Mouse (Mus musculus) liver, adult 2 months (tissue): ENCODE data around the gene Med21. TPM values are rescaled to one million over a fixed set of nuclear protein-coding genes. Genes with fewer than 3 reads are reported as not detected.
A peak's percentile ranks its signal among the peaks of the same experiment; 100 is the strongest.

ENCODE experiments used
- DNase-seq: peaks from one replicate; pipeline ENCODE4 v3.0.0-alpha.2; 2011; ENCODE audit warnings: low read depth, low spot score; ENCODE audit errors: extremely low read depth
- H3K27ac ChIP-seq: fragments of 200-500 bp; replicated peaks from 2 replicates; pipeline ENCODE4 v1.5.1; 2012; ENCODE audit warnings: low read depth, mild to moderate bottlenecking, control low read depth, inconsistent platforms, low read length; ENCODE audit not compliant: insufficient read depth
- H3K27me3 ChIP-seq: fragments of 200-500 bp; 2 replicates; pipeline ENCODE4 v1.6.1; 2012; ENCODE audit warnings: mild to moderate bottlenecking, moderate library complexity, low read length, inconsistent platforms; ENCODE audit not compliant: control insufficient read depth, insufficient read depth
- H3K36me3 ChIP-seq: fragments of 200-500 bp; 2 replicates; pipeline ENCODE4 v1.6.1; 2012; ENCODE audit warnings: low read length, inconsistent platforms; ENCODE audit not compliant: control insufficient read depth, insufficient read depth
- H3K4me1 ChIP-seq: fragments of 200-500 bp; 2 replicates; pipeline ENCODE4 v1.6.1; 2011; ENCODE audit warnings: low read length; ENCODE audit not compliant: control insufficient read depth, insufficient read depth
- H3K4me3 ChIP-seq: fragments of 200-500 bp; 2 replicates; pipeline ENCODE4 v1.5.1; 2011; ENCODE audit warnings: low read depth, mild to moderate bottlenecking, control low read depth, low read length, moderate library complexity; ENCODE audit not compliant: insufficient read depth
- H3K79me2 ChIP-seq: fragments of 200-500 bp; 2 replicates; pipeline ENCODE4 v1.6.1; 2012; ENCODE audit warnings: inconsistent platforms, mild to moderate bottlenecking, low read length, moderate library complexity; ENCODE audit not compliant: control insufficient read depth, insufficient read depth
- H3K9ac ChIP-seq: fragments of 200-500 bp; 2 replicates; pipeline ENCODE4 v1.6.1; 2012; ENCODE audit warnings: low read depth, mild to moderate bottlenecking, control low read depth, inconsistent platforms, low read length
- CTCF ChIP-seq: fragments of 200-500 bp; IDR thresholded peaks from 2 replicates; pipeline ENCODE4 v1.5.1; 2011; ENCODE audit warnings: low read depth, low read length, control low read depth
- POLR2A ChIP-seq: fragments of 200-500 bp; IDR thresholded peaks from 2 replicates; pipeline ENCODE4 v1.6.1; 2011; ENCODE audit warnings: low read length, control low read depth; ENCODE audit not compliant: insufficient read depth; ENCODE audit errors: extremely low read depth
- WGBS: fragments of 180-500 bp; shearing (Covaris S2); methylation state at CpG from one replicate; pipeline ENCODE4 v1.1.7; 2018; 5-methylcytosine and 5-hydroxymethylcytosine counted together
- polyA plus RNA-seq: library from polyadenylated mRNA; depleted of rRNA; stranded (reverse); fragments of >200 nt; gene quantifications from 2 replicates; pipeline ENCODE4 v1.2.3, GENCODE M21; 2012
- total RNA-seq: library from RNA; depleted of rRNA; stranded (reverse); fragments of >200 nt; gene quantifications from 2 replicates; pipeline ENCODE4 v1.2.3, GENCODE M21; 2014

Med21 gene
- total and polyA plus RNA-seq, 2 experiments: 35.0 to 42.9 TPM

DNA sequence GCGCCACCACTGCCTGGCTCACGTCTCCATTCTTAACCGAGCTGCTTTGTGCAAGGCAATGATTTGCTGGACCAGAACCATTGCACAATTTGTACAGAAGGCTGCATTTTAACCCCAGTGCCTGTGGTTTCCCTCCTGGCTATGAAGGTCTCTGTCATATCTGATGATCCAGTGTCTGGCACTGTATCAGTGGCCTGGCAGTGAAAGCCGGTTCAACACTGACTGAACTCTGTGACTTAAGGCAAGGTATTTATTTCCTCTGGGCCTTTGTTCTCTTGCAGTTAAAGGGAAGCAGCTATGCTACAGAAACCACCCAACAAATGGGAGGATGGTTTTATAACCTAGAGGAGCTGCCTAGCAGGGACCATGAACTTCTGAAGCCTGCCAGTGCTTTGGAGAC is 11.4 kb upstream of the Med21 start:
- Histone ChIP-seq H3K4me1 (peaks cover 22% of the 10 kb centered on the region), H3K36me3 (no peaks in the 10 kb centered on the region), H3K27ac (peak overlapping the region; percentile 91), H3K79me2 (peaks cover 17% of the 10 kb centered on the region; the same call in 1 of the 2 replicates), H3K4me3 (no peak overlapping the region), H3K27me3 (no peaks in the 10 kb centered on the region), H3K9ac (peak overlapping the region; percentile 47; the same call in 1 of the 2 replicates)
- WGBS: 13% methylated on average over 4 of the region's 4 CpGs
- DNase-seq: peak; percentile 100
- no peak for TF ChIP-seq CTCF
- TF ChIP-seq POLR2A: no peak

DNA sequence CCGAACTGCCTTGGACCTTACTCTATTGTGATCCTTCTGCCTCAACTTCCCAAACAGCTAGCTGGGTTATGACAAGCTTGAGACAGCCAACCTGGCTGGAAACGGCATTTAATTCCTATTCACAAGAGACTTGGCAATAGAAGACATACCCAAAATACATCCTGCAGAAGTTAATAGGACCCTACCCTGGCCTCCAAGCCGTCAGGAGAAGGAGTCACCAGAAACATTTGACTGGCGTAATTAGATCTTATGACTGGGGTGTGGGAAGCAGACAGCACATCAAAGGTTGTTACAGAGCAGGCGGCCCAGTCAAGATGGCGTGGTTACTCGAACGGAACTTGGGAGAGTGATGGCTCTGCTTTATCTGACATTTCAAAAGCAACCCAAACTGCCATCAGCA is 10.5 kb upstream of the Med21 start:
- Histone ChIP-seq H3K27ac (peak overlapping the region; percentile 45), H3K9ac (no peak overlapping the region), H3K4me3 (no peak overlapping the region), H3K27me3 (no peaks in the 10 kb centered on the region), H3K4me1 (peaks cover 22% of the 10 kb centered on the region), H3K79me2 (peaks cover 12% of the 10 kb centered on the region; the same call in 1 of the 2 replicates), H3K36me3 (no peaks in the 10 kb centered on the region)
- DNase-seq: no peak
- WGBS: 93% methylated on average over 8 of the region's 8 CpGs
- TF ChIP-seq POLR2A (no peak), CTCF (no peak)

DNA sequence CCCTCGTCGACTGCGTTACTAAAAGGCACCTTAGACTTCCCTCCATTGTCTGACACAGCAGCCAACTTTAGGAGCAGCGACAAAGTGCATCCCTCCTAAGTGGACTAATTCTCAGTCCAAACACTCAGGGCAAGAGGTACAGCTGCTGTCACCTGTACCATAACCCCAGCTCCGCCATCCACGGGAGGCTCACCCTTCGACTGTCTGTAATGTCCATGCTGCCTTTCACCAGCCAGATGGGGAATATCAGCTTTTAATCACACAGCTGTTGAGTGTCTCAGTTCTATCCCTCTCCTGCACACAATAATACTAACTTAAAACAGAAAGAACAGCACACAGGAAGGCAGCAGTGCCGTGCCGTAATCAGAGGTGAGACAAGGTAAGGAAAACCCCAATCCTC is 9.9 kb upstream of the Med21 start:
- H3K27me3 ChIP-seq: no peaks in the 10 kb centered on the region
- 92% methylated on average over 9 of the region's 9 CpGs for WGBS
- 0 out of 2 replicates have a peak overlapping the region, but pooled peaks have one; percentile 8 for H3K27ac ChIP-seq
- H3K9ac ChIP-seq: no peak overlapping the region
- no peaks in the 10 kb centered on the region for H3K36me3 ChIP-seq
- no peak overlapping the region for H3K4me3 ChIP-seq
- TF ChIP-seq POLR2A: no peak
- TF ChIP-seq CTCF: no peak
- peaks cover 12% of the 10 kb centered on the region; the same call in 1 of the 2 replicates for H3K79me2 ChIP-seq
- DNase-seq: peak; percentile 23
- peaks cover 22% of the 10 kb centered on the region for H3K4me1 ChIP-seq

DNA sequence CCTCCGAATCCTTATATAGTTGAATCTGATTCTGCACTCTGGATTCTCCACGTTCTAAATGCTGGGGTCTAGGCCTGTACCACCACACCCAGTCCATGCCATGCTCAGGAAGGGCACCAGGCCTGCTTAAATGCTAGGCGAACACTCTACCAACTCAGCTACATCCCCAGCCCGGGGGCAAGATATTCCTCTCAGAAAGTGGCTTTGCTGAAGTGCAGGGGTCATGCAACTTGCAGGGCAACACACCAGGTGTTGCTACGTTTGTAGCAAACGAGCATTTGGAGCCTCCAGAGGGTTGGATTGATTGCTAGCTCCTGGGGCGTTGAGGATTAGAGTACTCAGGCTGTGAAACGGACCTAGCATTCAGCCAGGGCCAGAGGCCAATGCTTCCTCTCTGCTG is 9.2 kb upstream of the Med21 start:
- no peak for TF ChIP-seq CTCF
- TF ChIP-seq POLR2A: no peak
- no peaks in the 10 kb centered on the region for H3K36me3 ChIP-seq
- H3K79me2 ChIP-seq: peaks cover 6% of the 10 kb centered on the region; the same call in 1 of the 2 replicates
- WGBS: 45% methylated on average over 8 of the region's 8 CpGs
- H3K4me3 ChIP-seq: no peak overlapping the region
- peak overlapping the region; percentile 79 for H3K27ac ChIP-seq
- H3K4me1 ChIP-seq: peaks cover 22% of the 10 kb centered on the region
- peak; percentile 54 for DNase-seq
- H3K27me3 ChIP-seq: no peaks in the 10 kb centered on the region
- H3K9ac ChIP-seq: peak overlapping the region; percentile 31

DNA sequence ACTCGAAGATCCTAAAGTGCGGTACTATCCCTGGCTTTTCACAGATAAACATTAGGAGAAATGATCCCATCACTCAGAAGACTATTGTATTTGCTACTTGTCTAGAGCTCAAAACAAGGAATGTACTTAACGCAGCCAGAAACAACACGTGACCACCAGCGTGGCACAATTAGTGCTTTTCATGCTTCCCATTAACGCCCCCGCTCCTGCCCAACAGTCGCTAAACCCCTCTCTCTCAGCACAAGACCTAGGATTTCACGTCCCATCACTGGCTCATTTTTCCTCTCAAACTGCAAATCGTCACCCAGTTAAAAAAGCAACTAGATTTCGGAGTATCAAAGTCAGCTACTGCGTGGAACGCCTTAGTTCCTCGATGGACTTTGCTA is 8.7 kb upstream of the Med21 start:
- Histone ChIP-seq H3K27me3 (no peaks in the 10 kb centered on the region), H3K9ac (peak overlapping the region; percentile 86), H3K4me1 (peaks cover 22% of the 10 kb centered on the region), H3K36me3 (no peaks in the 10 kb centered on the region), H3K27ac (peak overlapping the region; percentile 79), H3K4me3 (peak overlapping the region; percentile 70), H3K79me2 (peaks cover 6% of the 10 kb centered on the region; the same call in 1 of the 2 replicates)
- WGBS: 3% methylated on average over 14 of the region's 14 CpGs
- TF ChIP-seq POLR2A (no peak), CTCF (no peak)
- peak; percentile 75 for DNase-seq

DNA sequence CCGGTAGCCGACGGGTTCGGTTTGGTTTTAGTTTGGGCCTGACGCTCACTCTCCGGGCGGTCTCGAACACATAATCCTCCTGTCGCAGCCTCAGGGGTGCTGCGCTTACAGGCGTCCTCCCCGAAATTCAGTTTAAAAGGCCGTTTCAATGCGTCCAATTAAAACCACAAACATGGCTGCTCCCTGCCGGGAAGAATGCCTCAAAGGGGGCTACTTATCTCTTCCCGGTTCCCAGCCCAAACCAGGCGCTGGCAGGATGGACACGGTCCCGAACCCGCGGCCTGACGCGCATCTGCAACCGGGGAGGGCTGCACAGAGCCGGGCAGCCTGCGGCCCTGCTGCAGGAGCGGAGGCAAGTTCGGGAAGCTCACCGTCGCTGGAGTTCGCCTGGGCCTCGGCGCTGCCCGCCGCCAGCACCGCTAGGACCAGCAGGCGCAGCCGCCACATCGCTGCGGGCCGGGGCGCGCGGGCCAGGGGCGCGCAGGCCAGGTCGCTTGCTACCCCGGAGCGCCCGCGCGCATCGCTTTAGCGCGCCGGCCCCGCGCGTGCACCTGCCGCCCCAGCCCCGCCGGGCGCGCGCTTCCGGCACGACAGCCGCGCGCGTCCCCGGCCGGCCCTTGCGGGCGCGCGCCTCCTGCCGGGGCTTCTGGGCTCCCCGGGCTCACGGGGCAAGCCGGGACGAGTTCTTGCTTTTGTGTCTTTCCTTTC is 8.2 kb upstream of the Med21 start:
- TF ChIP-seq POLR2A (0 out of 2 replicates have a peak, but pooled peaks have one; percentile 34), CTCF (0 out of 2 replicates have a peak, but pooled peaks have one; percentile 3)
- peaks cover 22% of the 10 kb centered on the region for H3K4me1 ChIP-seq
- peaks cover 3% of the 10 kb centered on the region; the same call in 1 of the 2 replicates for H3K79me2 ChIP-seq
- H3K4me3 ChIP-seq: peak overlapping the region; percentile 70
- under 1% methylated on average over 82 of the region's 82 CpGs for WGBS
- H3K27me3 ChIP-seq: no peaks in the 10 kb centered on the region
- no peaks in the 10 kb centered on the region for H3K36me3 ChIP-seq
- peak overlapping the region; percentile 79 for H3K27ac ChIP-seq
- H3K9ac ChIP-seq: peak overlapping the region; percentile 86
- DNase-seq: peak; percentile 37
